16 mouse cellular contexts compared by ENCODE assay signal in the genomic region with DNA sequence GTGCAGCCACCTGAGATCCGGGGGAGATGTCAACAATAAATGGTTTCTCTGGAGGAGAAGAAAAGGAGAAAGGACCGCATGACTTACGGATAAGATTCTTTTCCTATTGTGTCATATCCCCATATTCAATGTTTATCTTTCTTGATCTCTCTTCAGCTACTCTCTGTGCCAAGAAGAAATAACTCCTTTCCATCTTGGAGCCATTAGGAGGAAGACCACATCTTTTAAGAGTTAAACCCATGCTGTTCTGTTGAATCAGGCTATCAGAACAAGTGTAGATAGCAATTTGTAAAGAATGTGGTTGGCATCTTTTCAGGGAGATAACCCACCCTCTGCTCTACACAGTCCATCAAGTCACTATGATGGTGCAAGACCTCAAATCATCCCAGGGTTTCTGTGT.
"Had no signal": no experiment of that assay in that cellular context is flagged by ENCODE, and none has a peak within 500 bp of the region (broad histone marks: within the 10 kb centered on the region; RNA-seq: fewer than 3 reads in every experiment).

No protein-coding gene starts in this region.

- H3K27ac ChIP-seq: liver, embryonic 14.5 days; macrophage; midbrain, embryonic 12.5 days; midbrain, embryonic 15.5 days; neural tube, embryonic 12.5 days; stomach, embryonic 15.5 days; stomach, postnatal 0 days had no signal

- H3K4me3 ChIP-seq: megakaryocyte, embryonic 14.5 days; midbrain, embryonic 12.5 days; midbrain, embryonic 15.5 days; neural tube, embryonic 12.5 days; stomach, embryonic 15.5 days had no signal

- H3K9ac ChIP-seq: liver, embryonic 14.5 days; lung, embryonic 14.5 days; midbrain, embryonic 12.5 days; midbrain, embryonic 15.5 days; neural tube, embryonic 12.5 days; stomach, embryonic 15.5 days had no signal

- H3K27me3 ChIP-seq: midbrain, embryonic 12.5 days; midbrain, embryonic 15.5 days; neural tube, embryonic 12.5 days; stomach, embryonic 15.5 days had no signal

- H3K4me1 ChIP-seq: megakaryocyte, embryonic 14.5 days; midbrain, embryonic 15.5 days had no signal

- H3K36me3 ChIP-seq: midbrain, embryonic 15.5 days; stomach, embryonic 15.5 days had no signal

- H3K4me2 ChIP-seq: lung, embryonic 14.5 days; midbrain, embryonic 12.5 days; midbrain, embryonic 15.5 days; neural tube, embryonic 12.5 days; stomach, embryonic 15.5 days had no signal

- ATAC-seq: midbrain, embryonic 15.5 days had no signal

- DNase-seq: lung, adult 18-20 months; lung, embryonic 14.5 days; lung, postnatal 10 days; lung, postnatal 36 days; right cerebral cortex, postnatal 14 days; thymus, adult 2 months; thymus, postnatal 25 days; thymus, postnatal 4 days had no signal

- H3K9me3 ChIP-seq: megakaryocyte, embryonic 14.5 days; midbrain, embryonic 12.5 days; midbrain, embryonic 15.5 days; neural tube, embryonic 12.5 days; stomach, embryonic 15.5 days had no signal
